Mouse (Mus musculus): Measurements from ENCODE around the gene Catsperd.

Catsperd gene

DNA sequence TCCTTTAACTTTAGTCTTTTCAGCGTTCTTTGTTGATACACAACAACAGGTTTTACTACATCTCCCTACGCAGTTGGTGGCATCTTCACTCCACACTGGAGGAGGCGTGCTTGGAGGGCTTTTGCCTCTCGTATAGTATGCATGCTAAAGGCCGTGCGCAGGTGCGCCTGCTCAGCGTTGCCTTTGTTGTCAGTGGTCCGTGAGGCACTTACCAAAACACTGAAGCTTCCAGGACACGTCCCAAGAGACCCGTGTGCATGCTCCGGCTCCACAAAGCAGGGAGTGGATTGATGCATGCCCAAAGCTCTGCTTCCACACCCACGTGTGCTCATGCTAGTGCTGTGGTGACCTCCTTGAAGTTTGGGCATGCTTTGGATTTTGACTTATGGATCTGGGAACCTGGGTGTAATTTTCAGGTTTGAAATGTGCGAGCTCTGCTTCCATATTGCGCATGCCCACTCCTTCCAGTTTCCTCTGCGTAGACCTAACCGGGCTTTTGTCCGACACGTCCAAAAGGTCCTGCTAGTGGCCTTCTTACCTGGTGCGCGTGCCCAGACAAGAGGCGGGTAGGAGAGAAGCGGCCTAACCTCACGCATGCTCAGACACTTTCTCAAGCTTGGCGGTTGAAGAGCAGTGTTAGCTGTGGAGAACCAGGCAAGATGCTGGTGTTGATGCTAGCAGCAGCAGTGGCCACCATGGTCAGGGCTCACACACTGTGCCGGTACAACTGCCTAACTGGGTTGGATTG is at the start of gene Catsperd:
Gene Catsperd (plus strand): TSS at position 614 of the 748 bp plus-strand sequence.
- in situ Hi-C loops (cut with MboI, MseI): no loop called here

DNA sequence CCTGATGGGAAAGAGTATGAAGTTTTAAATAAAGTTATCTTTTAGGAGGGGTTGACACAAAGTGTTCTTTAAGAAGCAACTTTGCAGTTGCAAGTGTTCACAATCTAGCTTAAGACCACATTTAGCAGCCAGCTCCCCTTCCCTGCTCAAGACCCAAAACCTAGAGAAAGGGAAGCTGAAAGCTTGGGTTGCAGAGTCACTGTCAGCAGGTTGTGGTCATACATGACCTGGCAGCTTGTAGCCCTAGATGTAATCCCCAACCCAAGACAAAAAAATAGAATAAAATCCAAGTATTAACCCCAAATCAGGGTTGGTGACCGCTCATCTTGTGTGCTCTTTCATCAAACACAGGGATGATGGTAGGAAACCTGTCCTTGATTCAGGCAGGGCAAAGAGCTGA is 44.9 kb upstream of the Catsperd start:
- in situ Hi-C loops (cut with MboI, MseI): loop anchor here (10.0 kb wide), 1 partner anchor 538 kb away; the partner anchor contains the start of gene Chaf1a

DNA sequence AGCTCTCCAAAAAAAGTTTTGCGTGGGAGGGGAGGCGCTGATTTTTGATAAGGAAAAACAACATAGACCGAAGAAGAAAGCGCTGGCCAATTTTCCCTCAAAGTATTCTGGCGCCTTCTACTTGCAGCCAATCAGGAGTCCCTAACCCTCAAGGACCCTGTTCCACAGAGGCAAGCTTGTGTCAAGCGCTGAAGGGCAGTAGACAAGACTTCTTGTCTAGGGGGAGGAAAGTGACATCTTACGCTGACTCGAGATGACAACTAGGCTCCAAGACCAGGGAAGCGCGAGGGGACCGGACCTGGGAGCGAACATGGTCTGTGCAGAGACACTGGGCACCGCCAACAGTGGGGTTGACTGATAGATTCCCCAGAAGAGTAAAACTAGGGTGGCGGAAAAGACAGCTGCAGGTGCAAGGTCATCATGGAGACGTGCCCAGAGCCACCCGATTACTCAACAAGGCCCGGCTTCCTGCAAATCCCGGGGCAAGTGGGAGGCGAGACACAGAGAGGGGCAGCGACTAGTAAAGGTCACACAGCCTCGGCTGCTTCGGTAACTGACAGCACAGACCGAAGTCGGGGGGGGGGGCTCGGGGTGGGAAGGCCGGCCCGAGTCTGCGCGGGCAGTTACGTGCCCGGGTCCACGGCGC is 44.2 kb upstream of the Catsperd start:
- in situ Hi-C loops (cut with MboI, MseI): loop anchor here (10.0 kb wide), 1 partner anchor 539 kb away; the partner anchor contains the start of gene Chaf1a

DNA sequence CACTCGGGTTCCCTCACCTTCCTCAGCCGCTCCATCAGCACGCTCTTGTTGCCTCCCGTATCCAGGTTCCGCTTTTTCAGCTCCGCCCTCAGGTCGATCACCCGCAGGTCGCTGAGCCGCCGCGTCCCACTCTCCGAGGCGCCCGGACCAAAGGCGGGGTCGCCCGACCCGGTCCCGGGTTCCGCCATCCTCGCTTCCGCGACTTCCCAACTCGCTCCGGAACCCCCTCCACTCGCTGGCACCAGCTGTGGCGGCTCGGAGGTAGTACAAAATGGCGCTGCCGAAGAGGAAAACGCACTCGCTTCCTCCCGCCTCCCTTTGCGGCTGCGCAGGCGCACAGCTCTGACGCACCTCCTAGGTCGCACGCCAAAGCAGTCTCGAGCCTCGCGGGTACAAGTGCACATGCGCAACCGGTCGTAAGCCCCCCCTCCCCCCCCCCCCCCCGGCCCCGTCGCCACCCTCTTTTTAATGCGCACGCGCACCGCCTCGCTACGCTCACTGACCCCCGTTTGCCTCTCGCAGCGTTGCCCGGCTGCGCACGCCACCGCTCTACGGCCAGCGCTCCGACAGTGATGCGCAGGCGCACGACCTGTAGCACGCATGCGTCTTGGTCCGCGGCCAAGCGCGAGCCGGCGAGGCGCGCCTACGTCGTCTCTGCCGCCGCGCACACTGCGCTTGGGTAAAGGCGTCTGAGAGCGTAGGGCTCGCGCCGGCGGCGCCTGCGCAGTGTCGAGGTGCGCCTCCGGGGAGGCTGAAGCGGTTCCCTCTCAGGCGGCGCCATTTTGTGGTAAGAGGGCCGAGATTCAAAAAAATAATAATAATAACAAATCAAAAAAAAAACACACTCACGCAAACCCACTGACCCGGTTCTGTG is 43.4 kb upstream of the Catsperd start, which contains the start of the genes Safb2 and Safb:
Gene Safb2 (minus strand): TSS at position 329 of the 874 bp plus-strand sequence.
Gene Safb (plus strand): TSS at position 569 of the 874 bp plus-strand sequence.
- in situ Hi-C loops (cut with MboI, MseI): loop anchor here (10.0 kb wide), 1 partner anchor 540 kb away; the partner anchor contains the start of gene Chaf1a

DNA sequence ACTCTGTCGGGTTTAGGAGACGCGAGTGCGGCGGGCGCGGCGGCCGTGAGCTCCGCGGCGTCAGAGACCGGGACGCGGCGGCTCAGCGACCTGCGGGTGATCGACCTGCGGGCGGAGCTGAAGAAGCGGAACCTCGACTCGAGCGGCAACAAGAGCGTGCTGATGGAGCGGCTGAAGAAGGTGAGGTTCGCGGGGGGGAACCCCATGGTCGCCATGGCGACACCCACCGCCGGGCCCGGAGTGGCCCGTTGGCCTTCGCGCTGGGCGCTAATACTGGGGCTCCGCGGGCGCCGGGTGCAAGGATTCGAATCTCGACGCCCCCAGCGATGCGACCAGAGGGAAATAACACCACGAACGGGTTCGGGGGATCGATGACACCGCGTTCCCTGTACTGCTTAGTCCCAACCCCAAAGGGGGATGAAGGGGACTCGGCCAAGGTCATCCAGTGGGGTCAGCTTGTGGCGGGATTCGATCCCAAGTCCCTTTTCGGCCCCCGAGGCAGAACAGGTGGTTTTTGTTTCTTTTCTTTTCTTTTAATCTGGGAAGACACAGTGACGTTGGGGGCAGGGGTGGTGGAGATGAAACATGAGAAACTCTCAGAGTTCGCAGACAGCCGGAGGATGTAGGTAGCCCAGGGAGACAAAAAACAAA is 42.6 kb upstream of the Catsperd start:
- in situ Hi-C loops (cut with MboI, MseI): loop anchor here (10.0 kb wide), 1 partner anchor 540 kb away; the partner anchor contains the start of gene Chaf1a

DNA sequence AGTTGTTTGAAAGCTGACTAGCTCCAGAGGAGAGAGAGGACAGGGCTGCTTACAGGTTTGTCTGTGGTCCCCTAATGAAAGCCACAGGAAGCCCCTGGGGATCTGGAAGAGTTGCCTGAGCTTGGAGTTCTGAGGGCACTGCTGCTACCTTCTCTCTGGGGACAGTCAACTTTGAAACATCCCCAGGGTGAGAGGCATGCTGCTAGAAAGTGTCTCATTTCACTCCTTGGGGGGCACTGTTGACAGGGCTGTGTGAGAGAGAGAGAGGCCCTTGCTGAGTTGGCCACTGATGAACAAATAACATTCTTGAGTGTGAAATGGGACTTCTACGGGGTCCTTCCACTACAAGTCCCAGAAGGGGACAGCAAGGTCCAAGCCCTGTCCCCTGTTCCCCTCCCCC is 40.2 kb upstream of the Catsperd start:
- in situ Hi-C loops (cut with MboI, MseI): loop anchor here (10.0 kb wide), 1 partner anchor 543 kb away; the partner anchor contains the start of gene Chaf1a

DNA sequence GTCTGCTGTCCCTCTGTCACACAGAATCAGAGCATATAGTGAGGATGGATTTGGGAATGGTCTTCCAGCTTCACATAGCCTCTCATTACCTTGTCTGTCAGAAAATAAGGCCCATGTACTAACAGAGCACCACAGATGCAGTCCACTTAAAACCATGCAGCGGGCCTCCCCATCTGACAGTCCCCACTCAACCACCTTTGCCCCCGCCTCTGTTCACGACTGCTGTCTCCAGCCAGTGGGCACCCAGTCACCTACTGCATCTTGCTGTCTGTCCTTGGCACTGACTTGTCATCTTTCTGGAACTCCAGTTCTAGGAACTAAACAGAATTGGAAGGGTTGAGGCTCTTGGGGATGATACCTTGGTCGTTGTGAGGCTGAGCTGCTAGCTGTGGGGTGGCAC is 39.0 kb upstream of the Catsperd start:
- in situ Hi-C loops (cut with MboI, MseI): loop anchor here (10.0 kb wide), 1 partner anchor 544 kb away; the partner anchor contains the start of gene Chaf1a

DNA sequence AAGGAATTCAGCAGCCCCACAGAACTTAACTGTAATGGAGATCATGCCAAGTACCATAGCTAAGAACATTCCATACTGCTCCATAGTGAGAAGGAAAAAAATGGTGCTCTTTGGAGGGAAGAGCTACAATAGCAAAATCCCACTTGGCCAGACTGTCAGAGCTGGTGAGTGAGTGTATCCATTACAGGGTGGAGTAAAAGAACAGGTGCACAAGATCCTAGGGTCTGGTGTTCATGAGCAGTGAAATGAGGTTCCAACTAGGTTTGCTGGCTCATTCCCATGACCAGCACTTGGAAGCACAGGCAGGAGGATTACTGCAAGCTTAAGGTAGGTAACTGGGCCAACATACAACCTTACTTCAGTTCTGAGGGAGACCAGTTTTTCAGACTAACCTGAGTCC is 35.4 kb upstream of the Catsperd start:
- in situ Hi-C loops (cut with MboI, MseI): no loop called here

DNA sequence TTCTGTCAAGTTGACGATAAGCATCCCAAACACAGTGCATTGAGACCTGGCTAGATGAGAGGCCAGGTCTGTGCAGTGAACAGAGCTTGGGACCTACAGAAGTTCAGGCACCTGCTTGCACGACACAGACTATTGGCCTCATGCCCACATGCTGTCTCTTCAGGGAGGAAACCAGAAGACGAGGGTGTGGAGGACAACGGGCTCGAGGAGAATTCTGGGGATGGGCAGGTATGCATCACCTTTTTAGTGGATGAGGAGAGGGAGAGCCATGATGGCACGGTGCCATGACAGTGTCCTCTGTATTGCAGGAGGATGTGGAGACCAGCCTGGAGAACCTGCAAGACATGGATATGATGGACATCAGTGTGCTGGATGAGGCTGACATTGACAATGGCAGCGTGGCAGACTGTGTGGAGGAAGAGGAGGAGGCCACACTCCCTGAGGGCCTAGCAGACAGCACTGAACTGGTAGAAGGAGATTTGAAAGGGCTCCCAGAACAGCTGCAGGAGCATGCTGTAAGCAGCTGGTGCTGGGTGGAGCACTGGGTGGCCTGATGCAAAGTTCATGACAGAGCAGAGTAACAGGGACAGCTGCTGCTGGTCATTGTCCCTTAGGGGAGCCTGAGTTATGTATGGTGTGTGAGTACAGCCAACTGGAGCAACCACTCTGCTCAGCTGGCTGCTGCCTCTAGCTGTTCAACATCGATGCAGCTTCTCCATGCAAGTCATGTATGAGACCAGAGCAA is 34.2 kb upstream of the Catsperd start:
- in situ Hi-C loops (cut with MboI, MseI): no loop called here

DNA sequence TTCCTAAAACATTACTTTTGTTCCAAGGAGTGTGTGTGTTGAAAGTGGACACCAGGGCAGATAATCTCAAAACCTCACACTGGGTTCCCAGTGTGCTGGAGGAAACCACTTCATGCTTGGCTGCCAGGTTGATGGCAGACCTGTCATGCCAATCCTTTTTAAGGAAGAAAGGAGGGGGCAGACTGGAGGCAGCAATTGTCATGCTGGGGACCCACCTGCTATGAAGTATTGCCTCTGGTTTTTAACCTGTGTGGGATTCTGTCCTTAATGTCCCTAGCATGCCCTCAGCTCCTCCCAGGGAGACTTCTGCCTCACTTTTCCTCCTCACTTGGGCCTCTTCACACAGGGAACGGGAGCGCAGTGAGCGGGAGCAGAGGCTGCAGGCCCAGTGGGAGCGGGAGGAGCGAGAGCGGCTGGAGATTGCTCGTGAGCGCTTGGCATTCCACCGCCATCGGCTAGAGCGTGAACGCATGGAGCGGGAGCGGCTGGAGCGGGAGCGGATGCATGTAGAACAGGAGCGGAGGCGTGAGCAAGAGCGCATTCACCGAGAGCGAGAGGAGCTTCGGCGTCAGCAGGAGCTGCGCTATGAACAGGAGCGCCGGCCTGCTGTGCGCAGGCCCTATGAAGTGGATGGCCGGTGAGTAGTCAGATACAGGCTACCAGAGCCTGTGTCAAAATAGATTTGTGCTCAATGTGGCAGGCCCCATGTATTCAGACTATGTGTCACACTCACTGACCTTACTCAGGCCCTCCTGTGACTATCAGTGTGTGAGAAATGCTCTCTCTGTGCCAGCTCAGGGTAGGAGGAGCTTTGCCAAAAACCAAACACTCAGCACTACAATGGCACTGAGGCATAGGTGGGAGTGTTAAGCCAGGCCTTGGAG is 24.5 kb upstream of the Catsperd start:
- in situ Hi-C loops (cut with MboI, MseI): no loop called here

DNA sequence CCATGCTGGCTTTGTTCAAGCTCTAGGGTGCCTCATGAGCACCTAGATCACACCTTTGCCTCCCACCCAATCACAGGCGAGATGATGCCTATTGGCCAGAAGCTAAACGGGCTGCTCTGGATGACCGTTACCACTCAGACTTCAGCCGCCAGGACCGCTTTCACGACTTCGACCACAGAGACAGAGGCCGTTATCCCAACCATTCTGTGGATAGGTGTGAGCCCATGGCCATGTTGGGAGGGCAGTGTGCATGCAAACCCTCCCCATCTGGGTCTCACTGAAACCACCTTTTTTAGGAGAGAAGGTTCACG is 23.9 kb upstream of the Catsperd start:
- in situ Hi-C loops (cut with MboI, MseI): no loop called here

DNA sequence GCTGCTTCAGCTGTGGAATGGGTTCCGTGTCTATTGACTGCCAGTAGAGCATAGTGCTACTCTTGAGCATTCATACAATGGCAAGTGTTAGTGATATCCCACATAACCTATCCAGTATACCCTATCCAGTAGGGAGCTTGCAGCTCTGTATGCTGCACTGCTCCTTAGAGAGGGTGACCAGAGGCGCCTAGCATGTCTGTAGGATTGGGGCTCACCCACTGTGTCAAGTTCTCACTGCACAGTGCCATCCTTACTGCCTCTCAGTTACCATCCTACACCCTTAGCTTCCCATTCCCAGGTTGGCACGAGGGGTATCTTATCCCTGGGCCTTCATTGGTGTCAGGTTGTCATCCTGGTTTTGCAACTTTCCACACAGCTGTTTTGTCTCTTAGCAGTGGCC is 23.5 kb upstream of the Catsperd start:
- in situ Hi-C loops (cut with MboI, MseI): no loop called here

DNA sequence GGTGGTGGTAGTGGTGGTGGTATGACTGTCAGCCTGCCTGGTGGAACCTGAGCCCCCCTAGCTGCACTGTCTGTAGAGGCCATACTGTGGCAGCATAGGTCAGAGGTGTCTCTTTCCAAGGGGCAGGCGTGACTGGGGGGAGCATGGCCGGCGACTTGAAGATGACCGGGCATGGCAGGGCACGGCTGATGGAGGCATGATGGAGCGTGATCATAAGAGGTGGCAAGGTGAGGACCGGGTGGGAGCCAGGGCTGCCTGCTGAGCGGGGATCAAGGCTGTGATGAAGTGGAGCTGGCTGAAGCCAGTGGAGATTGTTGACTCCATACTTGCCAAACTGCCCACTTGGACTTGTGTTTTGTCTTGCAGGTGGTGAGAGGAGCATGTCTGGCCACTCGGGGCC is 22.5 kb upstream of the Catsperd start:
- in situ Hi-C loops (cut with MboI, MseI): no loop called here

DNA sequence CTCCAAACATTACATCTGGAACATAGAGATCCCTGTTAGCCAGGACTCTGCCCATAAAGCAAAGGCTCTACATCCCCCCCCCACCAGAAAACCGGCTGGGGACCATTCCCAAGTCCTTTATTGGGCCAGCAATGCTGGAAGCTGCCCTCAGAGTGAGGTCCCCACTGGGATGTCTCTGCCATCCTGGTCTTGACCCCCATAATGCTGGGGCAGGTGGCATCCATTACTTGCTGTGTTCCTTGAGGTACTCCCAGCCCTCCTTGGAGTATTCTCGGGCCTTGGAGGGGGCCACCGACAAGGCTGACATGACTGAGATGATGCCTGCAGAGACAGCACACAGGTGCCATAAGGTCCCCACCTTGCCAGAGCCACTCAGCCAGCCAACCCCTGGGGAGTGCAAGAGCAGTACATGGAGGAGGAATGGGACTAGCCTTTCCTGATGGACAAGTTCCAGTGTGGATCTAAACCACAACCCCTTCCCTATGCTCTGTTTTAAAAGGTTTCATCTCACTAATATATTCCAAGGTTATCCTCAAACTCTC is 20.4 kb upstream of the Catsperd start:
- in situ Hi-C loops (cut with MboI, MseI): no loop called here

DNA sequence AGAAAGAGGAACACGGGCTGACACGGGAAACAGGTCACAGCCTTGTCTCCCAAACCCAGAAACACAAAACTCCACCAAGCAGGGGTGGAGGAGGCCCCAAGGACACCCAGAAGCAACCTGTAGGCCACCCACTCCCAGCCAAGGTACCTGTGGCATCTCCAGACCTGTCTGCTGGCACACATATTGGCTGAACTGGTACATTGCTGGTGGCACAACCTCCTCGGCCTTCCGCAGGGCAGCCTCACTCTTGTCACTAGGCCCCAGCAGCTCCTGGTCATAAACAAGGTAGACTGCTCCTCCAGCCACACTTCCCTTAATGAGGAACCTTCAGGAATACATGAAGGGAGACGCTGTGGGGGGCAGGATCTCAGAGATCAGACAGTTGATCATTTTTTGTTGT is 19.2 kb upstream of the Catsperd start:
- in situ Hi-C loops (cut with MboI, MseI): no loop called here

DNA sequence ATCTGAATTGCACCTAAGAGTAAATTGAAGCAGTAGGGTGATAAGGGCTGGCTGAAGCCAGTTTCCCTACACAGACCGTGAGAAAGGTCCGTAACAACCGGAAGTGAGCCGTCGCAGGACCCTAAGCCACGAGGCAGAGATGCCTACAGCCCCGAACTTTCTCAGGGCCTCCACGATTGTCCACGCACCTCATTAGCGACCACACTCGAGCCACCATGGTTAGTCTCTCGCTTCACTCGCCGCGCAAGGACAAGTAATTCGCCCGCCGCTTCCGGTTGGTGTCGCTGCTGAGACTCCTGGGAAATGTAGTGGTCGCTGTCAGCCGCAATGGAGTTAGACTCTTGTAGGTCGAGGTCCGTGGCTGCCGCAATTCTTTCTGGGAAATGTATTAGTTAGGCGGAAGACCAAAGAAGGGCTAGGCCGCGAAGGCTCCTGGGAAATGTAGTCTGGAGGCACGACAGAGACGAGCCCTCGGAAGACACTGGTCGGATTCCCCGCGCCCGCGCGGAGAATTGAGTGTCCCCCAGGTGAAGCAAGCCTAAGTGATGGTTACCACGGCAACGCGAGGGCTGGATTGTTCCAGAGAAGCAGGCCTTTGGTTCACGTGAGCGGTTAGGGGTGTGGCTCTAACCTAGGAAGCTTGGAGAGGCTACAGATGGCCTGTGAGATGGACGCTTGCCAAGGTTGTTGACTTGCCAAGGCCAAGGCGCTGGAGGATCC is 18.3 kb upstream of the Catsperd start, which contains the start of gene 2410015M20Rik:
Gene 2410015M20Rik (minus strand): TSS at position 320 of the 720 bp plus-strand sequence.
- in situ Hi-C loops (cut with MboI, MseI): no loop called here

DNA sequence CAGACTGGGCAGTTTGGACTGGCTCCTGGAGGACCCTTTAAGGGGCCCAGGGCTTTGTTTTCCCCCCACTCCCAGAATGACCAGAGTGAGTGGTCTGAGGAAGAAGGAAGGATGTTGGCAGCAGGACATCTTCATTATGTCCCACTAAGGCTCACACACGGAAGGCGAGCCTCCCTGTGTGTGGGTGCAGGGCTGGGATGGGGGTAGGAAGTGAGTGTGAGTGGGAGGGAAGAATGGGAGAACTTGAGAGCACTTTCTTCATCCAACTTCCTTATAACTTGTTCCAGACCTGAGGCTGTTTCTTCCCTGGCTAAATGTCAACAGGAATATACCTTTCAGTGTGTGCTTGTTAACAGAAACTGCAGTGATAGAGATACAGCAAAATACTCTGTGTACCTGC is 16.6 kb upstream of the Catsperd start:
- in situ Hi-C loops (cut with MboI, MseI): no loop called here

DNA sequence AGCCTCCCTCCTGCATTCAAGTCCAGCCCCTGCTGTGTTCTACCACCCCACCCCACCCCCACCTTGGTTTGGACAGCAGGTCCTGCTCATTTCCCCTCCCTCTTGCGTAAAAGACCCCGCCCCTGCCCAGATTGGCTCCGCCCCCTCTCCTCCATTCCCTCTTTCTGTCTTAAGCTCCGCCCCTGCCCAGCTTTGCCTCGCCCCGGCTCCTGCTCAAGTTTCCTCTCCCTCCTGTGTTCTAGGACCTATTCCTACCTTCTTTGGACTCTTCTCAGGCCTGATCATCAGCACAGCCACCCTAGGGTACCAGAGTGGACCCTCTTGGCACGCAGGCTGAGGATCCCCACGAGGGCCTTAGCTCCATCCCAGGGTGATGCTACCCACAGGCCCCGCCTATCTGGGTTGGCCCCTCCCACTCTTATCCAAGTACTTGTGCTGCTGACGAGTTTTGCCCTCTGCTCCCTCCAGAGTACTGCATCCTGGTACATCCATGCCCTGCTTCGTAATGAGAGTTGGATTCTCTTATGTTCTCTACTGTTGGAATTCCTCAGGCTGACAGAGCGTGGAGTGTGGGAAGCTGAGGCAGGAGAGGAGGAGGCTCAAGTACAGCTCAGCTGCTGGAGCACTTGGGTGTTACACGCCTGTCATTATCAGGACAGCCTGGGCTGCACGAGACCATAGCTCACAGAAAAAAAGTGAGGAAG is 15.9 kb upstream of the Catsperd start:
- in situ Hi-C loops (cut with MboI, MseI): no loop called here
